Mouse (Mus musculus) CH12.LX (cell line): ENCODE results near the gene Krt84.

ENCODE experiments used
- CHD1 ChIP-seq: IDR thresholded peaks from 2 replicates; pipeline ENCODE4 v1.6.1; 2012; ENCODE audit warnings: low read depth, low read length, improper control_type of control experiment, inconsistent platforms
- MAX ChIP-seq: IDR thresholded peaks from 2 replicates; pipeline ENCODE4 v1.6.1; 2011; ENCODE audit warnings: low read length, improper control_type of control experiment
- MYC ChIP-seq: IDR thresholded peaks from 2 replicates; pipeline ENCODE4 v1.6.1; 2011; ENCODE audit warnings: low read depth, mild to moderate bottlenecking, improper control_type of control experiment, low read length
- POLR2A ChIP-seq: IDR thresholded peaks from 2 replicates; pipeline ENCODE4 v1.6.1; 2011; ENCODE audit warnings: low read depth, mild to moderate bottlenecking, improper control_type of control experiment, low read length
- SMC3 ChIP-seq: IDR thresholded peaks from 2 replicates; pipeline ENCODE4 v1.6.1; 2011; ENCODE audit warnings: low read depth, low read length, improper control_type of control experiment
- TBP ChIP-seq: conservative IDR thresholded peaks from 2 replicates; pipeline ENCODE4 v1.6.1; 2011; ENCODE audit warnings: low read depth, low read length, improper control_type of control experiment
- UBTF ChIP-seq: IDR thresholded peaks from 2 replicates; pipeline ENCODE4 v1.6.1; 2012; ENCODE audit warnings: low read depth, mild to moderate bottlenecking, inconsistent platforms, low read length, improper control_type of control experiment, moderate library complexity
- USF1 ChIP-seq: IDR thresholded peaks from 2 replicates; pipeline ENCODE4 v1.6.1; 2014; ENCODE audit warnings: low read depth, mild to moderate bottlenecking, inconsistent platforms, low read length, improper control_type of control experiment
- USF2 ChIP-seq: conservative IDR thresholded peaks from 2 replicates; pipeline ENCODE4 v1.6.1; 2011; ENCODE audit warnings: low read depth, low read length, improper control_type of control experiment

GRCm38 (mm10) chr15:101497181-101497580 lies 35.4 kb downstream of the Krt84 start:
- TF ChIP-seq MYC (no peak), POLR2A (no peak), CHD1 (no peak), USF2 (no peak), MAX (no peak), SMC3 (peak; percentile 66), USF1 (no peak), TBP (no peak), UBTF (no peak)
